Mouse (Mus musculus): Measurements from ENCODE around the gene Pstpip1. TPM values are rescaled to one million over a fixed set of nuclear protein-coding genes. Genes with fewer than 3 reads are reported as not detected.

Gene Pstpip1
- total RNA-seq, 2 experiments from 2014 or later, result 2.7 to 3.1 TPM

DNA sequence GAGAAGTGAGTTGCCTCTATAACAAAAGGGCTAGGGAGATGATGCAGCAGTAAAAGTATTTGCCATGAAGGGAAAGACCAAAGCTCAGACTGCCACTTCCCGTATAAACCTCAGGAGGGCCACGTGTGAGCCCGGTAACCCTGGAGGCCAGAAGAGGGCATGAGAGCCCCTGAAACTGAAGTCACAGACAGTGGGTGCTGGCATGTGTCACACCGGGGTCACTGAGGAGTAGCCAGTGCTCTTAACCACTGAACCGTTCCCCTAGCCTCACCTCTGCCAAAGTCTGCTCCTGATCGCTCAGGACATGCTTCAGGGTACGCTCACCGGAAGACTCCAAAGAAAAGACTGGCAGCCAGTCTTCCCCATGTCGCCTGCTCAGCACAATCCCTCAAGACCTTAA is 52.0 kb downstream of the Pstpip1 start:
- DNase-seq (ENCODE audit: low spot score in 2 of 2), result no peak
- intact Hi-C loops (cut with DNase I), result no loop called here

GRCm38 (mm10) chr9:56144366-56145003 is 54.7 kb downstream of the Pstpip1 start:
- no peak for DNase-seq (ENCODE audit: low spot score in 2 of 2)
- intact Hi-C loops (cut with DNase I), result no loop called here

DNA sequence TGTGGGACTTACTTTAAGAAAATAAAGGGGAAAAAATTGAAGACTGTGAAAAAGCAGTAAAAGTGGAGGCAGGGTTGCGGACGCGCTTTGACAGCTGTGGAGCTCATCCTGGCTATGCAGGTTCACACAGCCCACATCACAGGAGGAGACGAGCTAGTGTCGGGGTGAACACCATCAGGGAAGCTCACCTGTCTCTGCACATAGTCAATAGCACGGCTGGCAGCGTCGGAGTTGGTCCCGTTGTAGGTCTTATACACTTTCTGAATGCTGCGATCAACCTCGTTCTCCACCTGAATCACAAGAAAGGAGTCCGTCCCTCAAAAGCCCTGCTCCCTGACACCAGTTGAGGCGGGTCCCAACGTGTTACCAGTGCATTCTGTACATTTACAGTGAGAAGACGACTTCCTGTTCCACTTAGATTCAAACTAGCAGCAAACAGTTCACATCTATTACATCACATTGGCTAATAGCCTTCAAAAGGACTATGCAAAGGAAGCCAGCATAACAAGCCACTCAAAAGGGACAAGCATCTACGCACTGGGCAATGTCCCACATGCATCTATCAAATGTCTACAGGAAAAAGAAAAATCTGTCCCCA is 56.7 kb downstream of the Pstpip1 start:
- no peak for DNase-seq (ENCODE audit: low spot score in 2 of 2)
- intact Hi-C loops (cut with DNase I), result no loop called here

DNA sequence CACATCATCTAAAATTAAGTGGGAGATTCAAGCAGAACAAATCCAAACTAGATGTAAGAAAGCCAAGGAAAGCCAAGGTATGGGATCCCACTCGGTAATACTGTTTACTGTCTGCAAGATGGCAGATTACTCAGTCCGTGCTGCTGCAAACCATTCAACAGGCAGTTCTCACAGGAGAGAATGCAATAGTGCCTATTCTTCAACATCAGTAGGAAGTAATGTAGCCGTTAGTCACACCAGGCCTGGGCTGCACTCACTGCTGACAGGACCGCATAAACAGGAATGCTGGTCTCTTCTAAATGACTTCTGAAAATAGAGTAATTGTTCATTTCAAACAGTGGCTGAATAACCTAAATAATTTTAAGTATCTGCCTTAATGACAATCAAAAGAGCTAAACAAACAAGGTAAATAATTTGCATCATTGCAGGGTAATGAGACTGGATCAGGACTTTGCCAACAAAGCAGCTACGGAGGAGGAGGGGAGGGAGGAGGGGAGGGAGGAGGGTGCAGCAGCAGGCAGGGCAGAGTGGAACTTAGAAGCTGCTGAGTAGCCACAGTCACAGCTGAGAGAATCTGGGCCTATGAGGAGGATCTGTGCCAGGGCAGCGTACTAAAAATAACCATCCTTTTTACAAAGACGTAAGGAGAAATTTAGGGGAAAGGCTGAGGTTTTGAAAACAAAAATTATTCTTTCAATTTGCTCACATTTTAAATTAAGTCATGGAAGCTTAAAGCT is 62.2 kb downstream of the Pstpip1 start:
- DNase-seq (ENCODE audit: low spot score in 2 of 2), result peak in 1 of 2 experiments; percentile 75
- intact Hi-C loops (cut with DNase I), result no loop called here

DNA sequence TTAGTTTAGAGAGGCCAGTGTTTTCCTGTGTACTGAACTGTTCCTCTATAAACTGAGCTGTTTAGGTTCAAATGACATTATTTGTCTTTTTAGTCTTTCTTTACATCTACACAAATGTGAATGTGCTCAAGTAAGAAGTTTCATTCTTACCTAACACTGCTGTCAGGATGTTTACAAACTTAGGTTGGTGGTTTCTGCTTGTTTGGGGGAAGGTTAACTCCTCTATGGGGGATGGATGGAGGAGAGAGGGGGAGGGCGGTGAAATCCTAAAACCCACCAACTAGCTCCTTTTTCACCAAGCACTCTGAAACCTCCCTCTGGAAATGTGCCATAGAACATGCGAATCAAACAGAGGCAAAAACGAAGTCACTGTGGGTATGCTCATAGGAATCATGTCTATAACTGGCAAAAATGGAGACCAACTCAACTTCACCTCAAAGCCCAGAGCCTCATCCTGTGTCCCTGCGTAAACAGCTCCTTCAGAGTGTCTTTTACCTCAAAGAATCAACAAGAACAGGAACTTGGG is 62.8 kb downstream of the Pstpip1 start:
- intact Hi-C loops (cut with DNase I), result no loop called here
- DNase-seq (ENCODE audit: low spot score in 2 of 2), result no peak

GRCm38 (mm10) chr9:56154572-56154971 is 64.8 kb downstream of the Pstpip1 start:
- DNase-seq (ENCODE audit: low spot score in 2 of 2), result no peak
- intact Hi-C loops (cut with DNase I), result no loop called here

DNA sequence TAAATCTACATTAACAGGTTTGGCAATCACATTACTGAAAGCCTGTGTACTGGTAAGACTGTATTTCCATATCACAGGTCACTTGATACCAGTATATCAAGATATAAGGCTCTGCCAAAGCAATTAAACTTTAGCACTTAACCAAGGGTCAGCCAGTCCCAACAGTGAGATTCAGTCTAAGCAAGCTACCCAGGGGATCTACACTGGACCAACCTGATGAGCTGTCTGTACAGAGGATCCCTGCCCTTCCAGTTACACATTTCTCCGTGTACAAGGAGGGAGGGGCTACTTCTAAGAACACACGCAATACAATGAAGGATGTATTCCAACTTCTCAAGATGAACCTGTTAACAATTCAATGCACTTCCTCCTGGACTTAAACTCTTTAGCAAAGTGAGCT is 68.3 kb downstream of the Pstpip1 start:
- no peak for DNase-seq (ENCODE audit: low spot score in 2 of 2)
- intact Hi-C loops (cut with DNase I), result no loop called here

- intact Hi-C loops (cut with DNase I), result no loop called here
- DNase-seq (ENCODE audit: low spot score in 2 of 2), result peak in 1 of 2 experiments; percentile 64
Measured at GRCm38 (mm10) chr9:56159456-56159855, 69.7 kb downstream of the Pstpip1 start.

GRCm38 (mm10) chr9:56160341-56161141 is 70.8 kb downstream of the Pstpip1 start:
- peak; percentile 95 to 97 for DNase-seq (ENCODE audit: low spot score in 2 of 2)

DNA sequence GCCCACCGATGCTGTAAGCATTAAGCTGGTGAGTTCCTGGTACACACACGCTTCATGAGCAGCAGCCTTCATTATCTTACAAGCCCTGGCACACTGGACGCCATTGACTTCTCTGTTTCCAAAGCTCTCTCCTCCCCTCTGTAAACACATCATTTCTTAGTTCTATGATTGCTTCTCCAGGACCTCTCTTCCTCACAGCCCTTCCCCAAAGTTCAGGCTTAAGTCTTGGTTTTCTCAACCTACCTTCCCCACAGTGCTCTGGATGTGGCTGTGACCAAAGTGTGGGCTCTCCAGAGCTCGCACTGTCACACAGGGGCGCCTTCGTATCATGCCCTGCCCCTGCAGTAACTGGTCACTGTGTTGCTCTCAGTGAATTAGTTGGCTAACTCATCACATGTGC is 75.6 kb downstream of the Pstpip1 start, which contains the start of gene Tspan3:
Tspan3 (minus strand) TSS at position 101 of the 400 bp plus-strand sequence.
- intact Hi-C loops (cut with DNase I), result no loop called here
- DNase-seq (ENCODE audit: low spot score in 2 of 2), result no peak

More at GRCm38 (mm10) chr9:56160341-56161141, 70.8 kb downstream of the Pstpip1 start:
- intact Hi-C loops (cut with DNase I), result loop anchor here (2.0 kb wide), 1 partner anchor 40 kb away; no protein-coding TSS in a partner anchor

DNA sequence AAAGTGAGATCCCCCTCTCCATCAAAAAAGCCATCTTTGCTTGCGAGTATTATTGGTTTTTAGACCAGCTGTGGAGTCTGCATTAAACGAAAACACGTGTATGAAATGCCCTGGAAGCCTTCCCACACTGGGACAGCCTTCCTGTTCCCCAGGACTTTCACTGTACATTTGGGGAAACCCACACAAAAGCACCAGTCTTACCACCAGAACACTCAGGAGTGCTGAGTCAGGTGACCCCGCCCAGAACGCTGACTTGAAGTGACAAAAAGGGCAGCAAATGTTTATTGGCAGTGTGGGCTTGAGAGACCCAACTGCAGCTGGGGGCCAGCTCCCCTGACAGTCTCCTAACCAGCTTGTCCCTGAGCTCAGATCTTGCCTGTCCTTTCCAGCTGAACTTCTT is 76.4 kb downstream of the Pstpip1 start:
- intact Hi-C loops (cut with DNase I), result no loop called here
- no peak for DNase-seq (ENCODE audit: low spot score in 2 of 2)

DNA sequence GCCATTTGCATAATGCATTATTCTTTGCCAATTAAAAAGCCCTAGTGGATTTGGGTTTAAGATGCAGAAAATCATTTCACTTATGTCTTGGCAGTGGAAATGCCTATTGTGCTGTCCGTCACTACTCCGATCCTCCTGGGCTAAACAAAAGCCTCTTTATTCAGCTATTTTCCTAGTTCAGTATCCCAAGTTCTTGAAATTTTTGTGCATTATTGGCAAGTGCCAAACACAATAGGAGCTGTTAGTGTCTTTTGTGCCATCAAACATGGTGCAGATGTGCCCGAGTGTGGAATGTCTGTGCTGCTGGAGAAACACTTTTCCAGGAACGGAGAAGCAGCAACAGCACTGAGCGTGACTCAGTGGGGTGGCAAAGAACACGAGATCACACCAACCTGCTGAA is 77.9 kb downstream of the Pstpip1 start:
- intact Hi-C loops (cut with DNase I), result no loop called here
- no peak for DNase-seq (ENCODE audit: low spot score in 2 of 2)

- no peak for DNase-seq (ENCODE audit: low spot score in 2 of 2)
- intact Hi-C loops (cut with DNase I), result no loop called here
Measured at GRCm38 (mm10) chr9:56175316-56175715, 85.6 kb downstream of the Pstpip1 start.

- intact Hi-C loops (cut with DNase I), result no loop called here
- no peak for DNase-seq (ENCODE audit: low spot score in 2 of 2)
Measured at GRCm38 (mm10) chr9:56177354-56177753, 87.6 kb downstream of the Pstpip1 start.

Other genes with a start within 250 kb of the Pstpip1 start
- gene Scaper, start 151.8 kb upstream of the Pstpip1 start, total RNA-seq (2021), result 10 to 100 TPM; 30.1 to 30.9 TPM
- gene 4930563M21Rik, start 79.4 kb upstream of the Pstpip1 start, total RNA-seq (2021), result not detected
- gene Rcn2, start 48.1 kb upstream of the Pstpip1 start, total RNA-seq (2021), result 100 to 1,000 TPM; 109 to 112 TPM
- gene Tspan3, start 75.5 kb downstream of the Pstpip1 start, total RNA-seq (2021), result 100 to 1,000 TPM; 377 to 393 TPM